Comparison of ENCODE assay signal across 8 mouse cellular contexts in the genomic region with DNA sequence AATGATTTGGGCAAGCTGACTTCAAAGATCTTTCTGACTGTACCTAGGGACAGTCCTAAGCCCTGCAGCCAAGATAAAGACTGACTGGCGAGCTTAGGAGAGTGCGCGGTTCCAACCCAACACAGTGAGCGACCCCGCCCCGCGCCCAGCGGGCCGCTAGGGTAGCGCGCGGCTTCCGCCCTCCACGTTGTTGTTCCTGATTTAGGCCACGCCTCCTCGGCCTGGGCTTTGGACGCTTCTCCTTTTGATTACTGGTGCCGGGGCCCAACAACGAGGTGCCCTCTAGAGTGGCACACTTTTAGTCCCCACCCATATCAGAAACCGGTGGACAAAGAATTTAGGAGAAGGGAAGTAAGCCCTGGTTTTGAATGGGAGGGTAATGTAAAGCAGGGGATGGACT. TPM values are rescaled to one million over a fixed set of nuclear protein-coding genes. Genes with fewer than 3 reads are reported as not detected.
A peak's percentile ranks its signal among the peaks of the same experiment; 100 is the strongest.
DNase-seq lines count a peak whose midpoint lies in the region; ATAC-seq and TF ChIP-seq lines count a peak whose summit lies in the region.

No protein-coding gene starts in this region.

- H3K27ac ChIP-seq in hindbrain, postnatal 0 days, result peak overlapping the region; percentile 95
- peak overlapping the region; percentile 96 for H3K27ac ChIP-seq in limb, embryonic 15.5 days
- H3K27ac ChIP-seq in midbrain, embryonic 16.5 days (ENCODE audit: low read length), result peak overlapping the region; percentile 94

- H3K4me2 ChIP-seq in hindbrain, postnatal 0 days (ENCODE audit: low read depth, low read length), result peak overlapping the region; percentile 62
- peak overlapping the region; percentile 87 for H3K4me2 ChIP-seq in limb, embryonic 15.5 days
- H3K4me2 ChIP-seq in midbrain, embryonic 16.5 days (ENCODE audit: low read length), result peak overlapping the region; percentile 85

- H3K9ac ChIP-seq in hindbrain, postnatal 0 days (replicated peaks; ENCODE audit: low read length), result peak overlapping the region; percentile 97
- H3K9ac ChIP-seq in limb, embryonic 15.5 days, result peak overlapping the region; percentile 21
- peak overlapping the region; percentile 61 for H3K9ac ChIP-seq in midbrain, embryonic 16.5 days (ENCODE audit: low read depth, low read length)

- no peaks in the 10 kb centered on the region; the same call in 1 of the 2 replicates for H3K36me3 ChIP-seq in hindbrain, postnatal 0 days (ENCODE audit: insufficient read depth, low read length)
- no peaks in the 10 kb centered on the region for H3K36me3 ChIP-seq in limb, embryonic 15.5 days
- H3K36me3 ChIP-seq in midbrain, embryonic 16.5 days (ENCODE audit: control insufficient read depth, insufficient read depth, low read length), result no peaks in the 10 kb centered on the region
- H3K36me3 ChIP-seq in splenic B cell, adult 2 months (ENCODE audit: control insufficient read depth, insufficient read depth, low read length, poor library complexity, severe bottlenecking), result no peaks in the 10 kb centered on the region

- under 1% methylated on average over 20 of the region's 20 CpGs for WGBS in hindbrain, postnatal 0 days
- under 1% methylated on average over 20 of the region's 20 CpGs for WGBS in limb, embryonic 15.5 days
- under 1% methylated on average over 20 of the region's 20 CpGs for WGBS in midbrain, embryonic 16.5 days

- peaks cover 20% of the 10 kb centered on the region for H3K4me1 ChIP-seq in hindbrain, postnatal 0 days (ENCODE audit: insufficient read depth, low read length)
- H3K4me1 ChIP-seq in limb, embryonic 15.5 days, result peaks cover 38% of the 10 kb centered on the region
- peaks cover 27% of the 10 kb centered on the region for H3K4me1 ChIP-seq in midbrain, embryonic 16.5 days (ENCODE audit: control insufficient read depth, insufficient read depth, low read length)

- H3K9me3 ChIP-seq in hindbrain, postnatal 0 days (ENCODE audit: low read length), result no peaks in the 10 kb centered on the region
- no peaks in the 10 kb centered on the region for H3K9me3 ChIP-seq in limb, embryonic 15.5 days
- no peaks in the 10 kb centered on the region for H3K9me3 ChIP-seq in midbrain, embryonic 16.5 days (replicated peaks; ENCODE audit: control insufficient read depth, low read length, poor library complexity, severe bottlenecking)

- TF ChIP-seq CTCF in hindbrain, postnatal 0 days (IDR thresholded peaks at IDR 0.05; ENCODE audit: low read depth), result peak; percentile 25; the same call in 1 of the 2 replicates

- DNase-seq in cerebellum, adult 8-10 months, result peak; percentile 76
- no peak for DNase-seq in cerebellum, adult 9-11 months
- DNase-seq in c-Kit-negative CD71-positive TER-119-positive erythroid progenitor cells, embryonic 14.5 days (ENCODE audit: low read depth, low spot score), result peak; percentile 69
- peak; percentile 77 to 81 for DNase-seq in frontal cortex, postnatal 10 days (ENCODE audit: low spot score in 2 of 2)
- peak; percentile 87 for DNase-seq in hindbrain, postnatal 0 days (ENCODE audit: low spot score)
- peak; percentile 97 for DNase-seq in splenic B cell, adult 2 months (ENCODE audit: low read depth, low spot score)

- ATAC-seq in hindbrain, postnatal 0 days, result peak; percentile 24
- ATAC-seq in limb, embryonic 15.5 days (ENCODE audit: insufficient number of reproducible peaks, low FRiP score, low TSS enrichment, low read depth), result 0 out of 2 replicates have a peak, but pooled peaks have one; percentile 12
- peak; percentile 22 for ATAC-seq in midbrain, embryonic 16.5 days

- H3K4me3 ChIP-seq in hindbrain, postnatal 0 days (ENCODE audit: low read length), result peak overlapping the region; percentile 95
- H3K4me3 ChIP-seq in limb, embryonic 15.5 days, result peak overlapping the region; percentile 96
- H3K4me3 ChIP-seq in midbrain, embryonic 16.5 days (ENCODE audit: low read depth, low read length), result peak overlapping the region; percentile 99

- H3K27me3 ChIP-seq in hindbrain, postnatal 0 days (ENCODE audit: insufficient read depth, low read length), result no peaks in the 10 kb centered on the region
- no peaks in the 10 kb centered on the region; the same call in 1 of the 2 replicates for H3K27me3 ChIP-seq in limb, embryonic 15.5 days
- H3K27me3 ChIP-seq in midbrain, embryonic 16.5 days (ENCODE audit: control insufficient read depth, insufficient read depth, low read depth, low read length), result no peaks in the 10 kb centered on the region
- no peaks in the 10 kb centered on the region for H3K27me3 ChIP-seq in splenic B cell, adult 2 months (ENCODE audit: control insufficient read depth, insufficient read depth, low read length, poor library complexity, severe bottlenecking)

RNA-seq across cellular contexts. Expression of a gene that starts 0.9 kb away (rescaled TPM):
- 18.5 and 22.8 TPM in 2 replicates for total RNA-seq in hindbrain, postnatal 0 days (2014; rRNA removed)
- polyA plus RNA-seq in hindbrain, postnatal 0 days (2015; fragmentation: Nextera tagmentation; extraction: Ambion mirVana), result 7.0 and 8.4 TPM in 2 replicates
- 5.1 and 5.4 TPM in 2 replicates for polyA plus RNA-seq in limb, embryonic 15.5 days (2015; fragmentation: Nextera tagmentation; extraction: Ambion mirVana)
- 7.6 and 8.6 TPM in 2 replicates for polyA plus RNA-seq in midbrain, embryonic 16.5 days (2015; fragmentation: Nextera tagmentation; extraction: Ambion mirVana)

RNA-seq across cellular contexts. Expression of a gene that starts 59.2 kb away (rescaled TPM):
- 8.3 and 10.6 TPM in 2 replicates for total RNA-seq in hindbrain, postnatal 0 days (2014; rRNA removed)
- polyA plus RNA-seq in hindbrain, postnatal 0 days (2015; fragmentation: Nextera tagmentation; extraction: Ambion mirVana), result 26.6 and 27.1 TPM in 2 replicates
- 47.3 and 49.0 TPM in 2 replicates for polyA plus RNA-seq in limb, embryonic 15.5 days (2015; fragmentation: Nextera tagmentation; extraction: Ambion mirVana)
- 53.2 and 60.0 TPM in 2 replicates for polyA plus RNA-seq in midbrain, embryonic 16.5 days (2015; fragmentation: Nextera tagmentation; extraction: Ambion mirVana)

Comparison
In these comparisons a context has a peak if more than half of its experiments do, and no peak if none do; other contexts are left out.
1. H3K9ac ChIP-seq: peak in every context shown above with its lines; median percentile 97 in hindbrain, postnatal 0 days; 61 in midbrain, embryonic 16.5 days; 21 in limb, embryonic 15.5 days.